In the genomic region with DNA sequence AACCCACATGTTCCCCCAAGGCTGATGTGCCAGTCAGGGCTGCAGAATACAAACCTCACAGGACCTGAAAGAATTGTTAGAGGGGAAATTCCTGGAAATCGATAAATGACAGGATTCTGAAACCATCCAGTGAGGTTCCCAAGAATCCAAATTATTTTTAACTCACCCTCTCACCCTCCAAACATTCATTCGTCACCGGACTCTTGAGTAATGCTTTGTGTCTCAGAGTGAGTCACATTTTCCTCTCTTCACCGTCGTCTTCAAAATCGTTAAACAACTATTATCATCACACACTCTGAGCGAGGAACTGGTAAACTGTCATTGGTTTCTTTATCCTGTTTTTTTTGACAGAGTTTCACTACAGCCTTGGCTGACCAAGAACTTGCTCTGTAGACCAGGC, we compare ENCODE assay signal across 30 mouse cellular contexts. TPM values are rescaled to one million over a fixed set of nuclear protein-coding genes. Genes with fewer than 3 reads are reported as not detected.
A peak's percentile ranks its signal among the peaks of the same experiment; 100 is the strongest.
DNase-seq lines count a peak whose midpoint lies in the region; ATAC-seq and TF ChIP-seq lines count a peak whose summit lies in the region.
"Had no signal": no experiment of that assay in that cellular context is flagged by ENCODE, and none has a peak within 500 bp of the region (broad histone marks: within the 10 kb centered on the region; RNA-seq: fewer than 3 reads in every experiment).

No protein-coding gene starts in this region.

- H3K36me3 ChIP-seq in forebrain, embryonic 11.5 days (ENCODE audit: control insufficient read depth, insufficient read depth, low read length), result no peaks in the 10 kb centered on the region
- no peaks in the 10 kb centered on the region for H3K36me3 ChIP-seq in forebrain, embryonic 13.5 days (ENCODE audit: poor library complexity, severe bottlenecking)
- H3K36me3 ChIP-seq in stomach, postnatal 0 days (ENCODE audit: control insufficient read depth, insufficient read depth, low read length), result no peaks in the 10 kb centered on the region
- H3K36me3 ChIP-seq: embryonic facial prominence, embryonic 15.5 days; forebrain, embryonic 12.5 days; heart, embryonic 13.5 days; hindbrain, embryonic 12.5 days; neural tube, embryonic 12.5 days had no signal

- H3K4me2 ChIP-seq in forebrain, embryonic 11.5 days (ENCODE audit: low read depth, low read length, severe bottlenecking), result no peak overlapping the region
- no peak overlapping the region for H3K4me2 ChIP-seq in forebrain, embryonic 13.5 days
- no peak overlapping the region for H3K4me2 ChIP-seq in stomach, postnatal 0 days (replicated peaks; ENCODE audit: low read depth)
- H3K4me2 ChIP-seq: forebrain, embryonic 12.5 days; hindbrain, embryonic 12.5 days; neural tube, embryonic 12.5 days had no signal

- DNase-seq in forebrain, embryonic 11.5 days (ENCODE audit: low spot score), result peak; percentile 19
- peak; percentile 59 for DNase-seq in 3134 (ENCODE audit: extremely low read depth, insufficient read length, low spot score)
- peak; percentile 89 for DNase-seq in Muller cell, postnatal 12 days (ENCODE audit: inconsistent ontology term)
- peak; percentile 62 for DNase-seq in fibroblast of lung, adult 2 months (ENCODE audit: low read depth)
- no peak for DNase-seq in ovary, postnatal 14 days (ENCODE audit: low spot score)
- no peak for DNase-seq in layer of hippocampus, adult 9-10 months (ENCODE audit: low spot score)
- no peak for DNase-seq in stomach, postnatal 0 days (ENCODE audit: low spot score)
- DNase-seq: B cell, adult 2 months; cerebellum, adult 8-10 months; heart, postnatal 14 days; kidney, adult 2 months; kidney, postnatal 10 days; midbrain, embryonic 14.5 days; thymus, adult 2 months; thymus, postnatal 4 days had no signal

- H3K27ac ChIP-seq in forebrain, embryonic 11.5 days (ENCODE audit: low read depth, low read length), result no peak overlapping the region
- H3K27ac ChIP-seq in forebrain, embryonic 13.5 days, result no peak overlapping the region
- H3K27ac ChIP-seq in stomach, postnatal 0 days (replicated peaks), result no peak overlapping the region
- H3K27ac ChIP-seq: forebrain, embryonic 12.5 days; heart, embryonic 13.5 days; hindbrain, embryonic 12.5 days; neural tube, embryonic 12.5 days had no signal

- ATAC-seq in forebrain, embryonic 11.5 days (replicated peaks; ENCODE audit: low FRiP score), result no peak
- ATAC-seq in forebrain, embryonic 13.5 days, result no peak
- no peak for ATAC-seq in stomach, postnatal 0 days (ENCODE audit: low FRiP score, low TSS enrichment)
- ATAC-seq: inflammation-experienced regulatory T-cells, adult 6 months had no signal

- no peak for TF ChIP-seq CTCF in stomach, postnatal 0 days (IDR thresholded peaks at IDR 0.05; ENCODE audit: low read depth)

- H3K4me3 ChIP-seq in forebrain, embryonic 11.5 days (ENCODE audit: low read depth, low read length), result no peak overlapping the region
- H3K4me3 ChIP-seq in forebrain, embryonic 13.5 days, result no peak overlapping the region
- no peak overlapping the region for H3K4me3 ChIP-seq in stomach, postnatal 0 days (ENCODE audit: low read depth, low read length)
- H3K4me3 ChIP-seq: embryonic facial prominence, embryonic 15.5 days; forebrain, embryonic 12.5 days; heart, embryonic 13.5 days; hindbrain, embryonic 12.5 days; neural tube, embryonic 12.5 days had no signal

- H3K27me3 ChIP-seq in forebrain, embryonic 11.5 days (ENCODE audit: control insufficient read depth, insufficient read depth, low read length), result no peaks in the 10 kb centered on the region
- peaks cover 8% of the 10 kb centered on the region; the same call in 1 of the 2 replicates for H3K27me3 ChIP-seq in forebrain, embryonic 13.5 days
- no peaks in the 10 kb centered on the region for H3K27me3 ChIP-seq in stomach, postnatal 0 days (ENCODE audit: control insufficient read depth, insufficient read depth, low read length)
- H3K27me3 ChIP-seq: heart, embryonic 13.5 days; neural tube, embryonic 12.5 days had no signal

- WGBS in forebrain, embryonic 11.5 days, result 84% methylated on average over 7 of the region's 7 CpGs
- 86% methylated on average over 7 of the region's 7 CpGs for WGBS in forebrain, embryonic 13.5 days
- WGBS in stomach, postnatal 0 days, result 39% methylated on average over 7 of the region's 7 CpGs

- 0 out of 2 replicates have a peak, but pooled peaks cover 3% of the 10 kb centered on the region for H3K4me1 ChIP-seq in forebrain, embryonic 11.5 days (replicated peaks; ENCODE audit: control insufficient read depth, insufficient read depth, low read length)
- H3K4me1 ChIP-seq in forebrain, embryonic 13.5 days, result peaks cover 4% of the 10 kb centered on the region; the same call in 1 of the 2 replicates
- no peaks in the 10 kb centered on the region for H3K4me1 ChIP-seq in stomach, postnatal 0 days (replicated peaks; ENCODE audit: control insufficient read depth, insufficient read depth)
- H3K4me1 ChIP-seq: neural tube, embryonic 12.5 days had no signal

- TF ChIP-seq EP300 in stomach, postnatal 0 days (optimal IDR thresholded peaks at IDR 0.05), result no peak

- H3K9me3 ChIP-seq in forebrain, embryonic 11.5 days (ENCODE audit: control insufficient read depth, low read length), result no peaks in the 10 kb centered on the region
- no peaks in the 10 kb centered on the region for H3K9me3 ChIP-seq in forebrain, embryonic 13.5 days (replicated peaks)
- H3K9me3 ChIP-seq in stomach, postnatal 0 days (ENCODE audit: control insufficient read depth, low read length), result no peaks in the 10 kb centered on the region
- H3K9me3 ChIP-seq: embryonic facial prominence, embryonic 15.5 days; forebrain, embryonic 12.5 days; heart, embryonic 13.5 days; hindbrain, embryonic 12.5 days; neural tube, embryonic 12.5 days had no signal

- no peak overlapping the region for H3K9ac ChIP-seq in forebrain, embryonic 11.5 days (ENCODE audit: low read length)
- H3K9ac ChIP-seq in forebrain, embryonic 13.5 days, result no peak overlapping the region
- no peak overlapping the region for H3K9ac ChIP-seq in stomach, postnatal 0 days (ENCODE audit: low read length)
- H3K9ac ChIP-seq: embryonic facial prominence, embryonic 15.5 days; forebrain, embryonic 12.5 days; hindbrain, embryonic 12.5 days; neural tube, embryonic 12.5 days had no signal

RNA-seq across cellular contexts. Expression of a gene that starts 6.7 kb away (rescaled TPM):
- polyA plus RNA-seq in forebrain, embryonic 11.5 days (2014; fragmentation: Nextera tagmentation; extraction: Ambion mirVana), result not detected in 2 replicates
- polyA plus RNA-seq in forebrain, embryonic 13.5 days (2015; fragmentation: Nextera tagmentation; extraction: Ambion mirVana), result not detected in 2 replicates
- polyA plus RNA-seq in stomach, postnatal 0 days (2015; fragmentation: Nextera tagmentation; extraction: Ambion mirVana), result not detected in 2 replicates
- polyA plus RNA-seq: brain, embryonic 14.5 days; embryonic facial prominence, embryonic 15.5 days; forebrain, embryonic 12.5 days; gonadal fat pad, adult 2 months; heart, embryonic 13.5 days; hindbrain, embryonic 12.5 days; inflammation-experienced regulatory T-cells, adult 6 months; kidney, adult 2 months; limb, embryonic 11.5 days; liver, adult 2 months; liver, embryonic 16.5 days; lung, embryonic 16.5 days; midbrain, embryonic 14.5 days; neural tube, embryonic 12.5 days; small intestine, adult 2 months; stomach, embryonic 16.5 days; thymus, adult 2 months had no signal

RNA-seq across cellular contexts. Expression of a gene that starts 7.0 kb away (rescaled TPM):
- polyA plus RNA-seq in forebrain, embryonic 11.5 days (2014; fragmentation: Nextera tagmentation; extraction: Ambion mirVana), result 49.4 and 50.4 TPM in 2 replicates
- 53.2 and 54.9 TPM in 2 replicates for polyA plus RNA-seq in forebrain, embryonic 13.5 days (2015; fragmentation: Nextera tagmentation; extraction: Ambion mirVana)
- polyA plus RNA-seq in stomach, postnatal 0 days (2015; fragmentation: Nextera tagmentation; extraction: Ambion mirVana), result 15.5 and 17.5 TPM in 2 replicates

Comparison
In these comparisons a context has a peak if more than half of its experiments do, and no peak if none do; other contexts are left out.
1. DNase-seq: peak in forebrain, embryonic 11.5 days (single experiment), 3134 (single experiment), Muller cell, postnatal 12 days (single experiment) and fibroblast of lung, adult 2 months (single experiment); none in ovary, postnatal 14 days (single experiment), layer of hippocampus, adult 9-10 months (single experiment) and stomach, postnatal 0 days (single experiment).